Mouse (Mus musculus): ENCODE measurements around the gene Defb25.

DNA sequence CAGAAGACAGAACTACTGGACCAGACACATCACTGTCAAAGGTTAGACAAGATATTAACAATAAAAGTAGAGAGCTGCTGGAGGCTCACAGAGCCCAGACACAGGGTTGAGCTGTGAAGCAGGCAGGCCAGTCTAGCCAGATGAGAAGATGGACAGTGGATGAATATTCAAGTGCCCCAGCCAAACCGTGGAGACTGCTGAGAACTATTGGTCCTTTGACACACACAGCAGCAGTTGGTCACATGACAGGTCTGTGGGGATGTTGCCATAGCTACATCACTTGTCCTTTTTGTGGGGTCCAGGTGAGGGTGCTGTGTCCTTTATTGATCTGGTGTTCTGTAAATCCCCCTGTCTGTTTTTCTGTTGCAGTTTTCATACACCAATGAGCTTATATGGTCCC is 2.4 kb upstream of the Defb25 start:
- TF ChIP-seq POLR2A (IDR thresholded peaks at IDR 0.05; ENCODE audit: extremely low read depth, insufficient read depth, low read length), result no peak
- TF ChIP-seq CTCF (IDR thresholded peaks at IDR 0.05; ENCODE audit: extremely low read depth, insufficient read depth, low read length), result no peak
